Mouse (Mus musculus): ENCODE measurements around the gene Hbq1a. TPM values are rescaled to one million over a fixed set of nuclear protein-coding genes. Genes with fewer than 3 reads are reported as not detected.
A peak's percentile ranks its signal among the peaks of the same experiment; 100 is the strongest.

The Hbq1a gene
- polyA plus RNA-seq, 1 experiment: 0.09 TPM

GRCm38 (mm10) chr11:32340476-32341473, 40.9 kb downstream of the Hbq1a start:
- TF ChIP-seq TAL1 (IDR thresholded peaks at IDR 0.05; ENCODE audit: low read length) (no peak), GATA1 (IDR thresholded peaks at IDR 0.05; ENCODE audit: low read length) (no peak)
- Histone ChIP-seq H3K4me1 (ENCODE audit: control insufficient read depth) (peaks cover 9% of the 10 kb centered on the region), H3K27me3 (ENCODE audit: control insufficient read depth) (peaks cover 35% of the 10 kb centered on the region), H3K9me3 (ENCODE audit: control insufficient read depth, low read length) (no peaks in the 10 kb centered on the region; the same call in 1 of the 2 replicates), H3K36me3 (ENCODE audit: control insufficient read depth) (no peaks in the 10 kb centered on the region), H3K4me3 (replicated peaks) (no peak overlapping the region)

- Histone ChIP-seq H3K4me1 (ENCODE audit: control insufficient read depth) (peaks cover 16% of the 10 kb centered on the region), H3K9me3 (ENCODE audit: control insufficient read depth, low read length) (no peaks in the 10 kb centered on the region), H3K4me3 (replicated peaks) (no peak overlapping the region), H3K36me3 (ENCODE audit: control insufficient read depth) (no peaks in the 10 kb centered on the region), H3K27me3 (ENCODE audit: control insufficient read depth) (peaks cover 55% of the 10 kb centered on the region)
- TF ChIP-seq TAL1 (IDR thresholded peaks at IDR 0.05; ENCODE audit: low read length) (no peak), GATA1 (IDR thresholded peaks at IDR 0.05; ENCODE audit: low read length) (no peak)
Observed at GRCm38 (mm10) chr11:32342770-32343191, 42.9 kb downstream of the Hbq1a start.

GRCm38 (mm10) chr11:32343350-32343749, 43.5 kb downstream of the Hbq1a start:
- Histone ChIP-seq H3K9me3 (ENCODE audit: control insufficient read depth, low read length) (no peaks in the 10 kb centered on the region), H3K36me3 (ENCODE audit: control insufficient read depth) (no peaks in the 10 kb centered on the region), H3K27me3 (ENCODE audit: control insufficient read depth) (peaks cover 60% of the 10 kb centered on the region), H3K4me1 (ENCODE audit: control insufficient read depth) (peaks cover 21% of the 10 kb centered on the region), H3K4me3 (replicated peaks) (no peak overlapping the region)
- TF ChIP-seq TAL1 (IDR thresholded peaks at IDR 0.05; ENCODE audit: low read length) (no peak), GATA1 (IDR thresholded peaks at IDR 0.05; ENCODE audit: low read length) (no peak)

- Histone ChIP-seq H3K36me3 (ENCODE audit: control insufficient read depth) (no peaks in the 10 kb centered on the region), H3K27me3 (ENCODE audit: control insufficient read depth) (peaks cover 65% of the 10 kb centered on the region), H3K4me1 (ENCODE audit: control insufficient read depth) (peaks cover 27% of the 10 kb centered on the region), H3K4me3 (replicated peaks) (no peak overlapping the region), H3K9me3 (ENCODE audit: control insufficient read depth, low read length) (no peaks in the 10 kb centered on the region)
- TF ChIP-seq TAL1 (IDR thresholded peaks at IDR 0.05; ENCODE audit: low read length) (no peak), GATA1 (IDR thresholded peaks at IDR 0.05; ENCODE audit: low read length) (no peak)
Observed at GRCm38 (mm10) chr11:32345504-32346297, 45.8 kb downstream of the Hbq1a start.

- Histone ChIP-seq H3K36me3 (ENCODE audit: control insufficient read depth) (no peaks in the 10 kb centered on the region), H3K27me3 (ENCODE audit: control insufficient read depth) (peaks cover 61% of the 10 kb centered on the region), H3K9me3 (ENCODE audit: control insufficient read depth, low read length) (no peaks in the 10 kb centered on the region), H3K4me3 (replicated peaks) (peak overlapping the region; percentile 65), H3K4me1 (ENCODE audit: control insufficient read depth) (peaks cover 27% of the 10 kb centered on the region)
- TF ChIP-seq GATA1 (IDR thresholded peaks at IDR 0.05; ENCODE audit: low read length) (no peak), TAL1 (IDR thresholded peaks at IDR 0.05; ENCODE audit: low read length) (no peak)
Observed at GRCm38 (mm10) chr11:32347264-32347606, 47.4 kb downstream of the Hbq1a start.

- H3K36me3 ChIP-seq (ENCODE audit: control insufficient read depth): no peaks in the 10 kb centered on the region
- peaks cover 61% of the 10 kb centered on the region for H3K27me3 ChIP-seq (ENCODE audit: control insufficient read depth)
- no peak for TF ChIP-seq GATA1 (IDR thresholded peaks at IDR 0.05; ENCODE audit: low read length)
- no peak for TF ChIP-seq TAL1 (IDR thresholded peaks at IDR 0.05; ENCODE audit: low read length)
Observed at GRCm38 (mm10) chr11:32347607-32348432, 48.0 kb downstream of the Hbq1a start, which contains the start of gene Sh3pxd2b. Sh3pxd2b (plus strand) TSS chr11:32347820.

GRCm38 (mm10) chr11:32348433-32349283, 48.8 kb downstream of the Hbq1a start:
- TF ChIP-seq TAL1 (IDR thresholded peaks at IDR 0.05; ENCODE audit: low read length): no peak
- no peak for TF ChIP-seq GATA1 (IDR thresholded peaks at IDR 0.05; ENCODE audit: low read length)
- no peaks in the 10 kb centered on the region for H3K36me3 ChIP-seq (ENCODE audit: control insufficient read depth)
- peaks cover 61% of the 10 kb centered on the region for H3K27me3 ChIP-seq (ENCODE audit: control insufficient read depth)
- H3K9me3 ChIP-seq (ENCODE audit: control insufficient read depth, low read length): no peaks in the 10 kb centered on the region
- H3K4me3 ChIP-seq (replicated peaks): peak overlapping the region; percentile 65
- peaks cover 20% of the 10 kb centered on the region for H3K4me1 ChIP-seq (ENCODE audit: control insufficient read depth)

More at GRCm38 (mm10) chr11:32347607-32348432, 48.0 kb downstream of the Hbq1a start, which contains the start of gene Sh3pxd2b:
- Histone ChIP-seq H3K4me3 (replicated peaks) (peak within 1 kb of the TSS; percentile 65), H3K4me1 (ENCODE audit: control insufficient read depth) (peaks cover 25% of the 10 kb centered on the region), H3K9me3 (ENCODE audit: control insufficient read depth, low read length) (no peaks in the 10 kb centered on the region)

Measured in erythroblast, embryonic 14.5 days (primary cell).